Mouse (Mus musculus): ENCODE data around the gene Ubtd1.

GRCm38 (mm10) chr19:41935921-41936320, 45.6 kb upstream of the Ubtd1 start:
- no peak for TF ChIP-seq CTCF (IDR thresholded peaks at IDR 0.05; ENCODE audit: extremely low read depth, insufficient read length, insufficient replicate concordance, low read depth, low read length)
- TF ChIP-seq POLR2A (IDR thresholded peaks at IDR 0.05; ENCODE audit: low read depth, low read length) = no peak

Measured in small intestine, adult 2 months (tissue).